Mouse (Mus musculus): ENCODE results near the gene Ubxn11. TPM values are rescaled to one million over a fixed set of nuclear protein-coding genes. Genes with fewer than 3 reads are reported as not detected.

Gene Ubxn11
- polyA plus RNA-seq (2014; fragmentation: Illumina TruSeq; extraction: RNeasy Lipid Tissue Mini Kit (QIAGEN cat#74804); ENCODE audit: low read depth, low replicate concordance): 17.0 TPM

DNA sequence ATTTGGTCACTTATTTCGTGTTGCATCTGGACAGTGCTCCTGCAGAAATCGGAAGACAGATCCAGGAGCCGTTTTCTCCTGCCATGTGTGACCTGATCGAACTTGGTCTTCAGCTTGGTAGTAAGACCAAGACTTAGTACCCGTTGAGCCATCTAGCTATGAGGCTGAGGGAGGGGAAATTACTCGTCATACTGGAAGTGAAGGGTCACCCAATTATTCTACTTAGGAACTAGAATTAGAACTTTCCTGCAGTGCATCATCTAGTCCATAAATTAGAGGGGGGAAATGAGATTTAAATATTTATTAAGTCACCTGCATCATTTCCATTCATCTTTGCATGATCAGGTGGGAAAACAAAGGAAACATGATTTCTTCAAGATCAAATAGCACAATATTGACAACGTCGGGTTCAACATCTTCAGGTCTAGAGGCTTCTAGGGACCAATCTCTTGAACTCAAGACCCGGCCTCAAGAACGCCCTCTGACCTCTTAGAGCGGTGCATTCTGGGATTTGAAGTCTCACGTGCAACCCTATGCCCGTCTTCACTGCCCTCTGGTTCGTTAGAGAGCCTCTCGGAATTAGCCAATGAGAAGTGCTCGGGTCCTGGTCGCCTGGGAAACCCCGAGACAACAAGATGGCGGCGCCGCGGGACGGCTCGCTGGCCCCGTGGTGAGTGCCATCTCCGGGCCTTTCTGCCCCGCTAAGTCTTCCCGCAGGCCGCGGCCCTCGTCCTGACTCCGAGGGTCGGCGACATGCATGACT, at the start of gene Ubxn11:
Gene Ubxn11, plus strand, starts transcription at position 592 of the 763 bp plus-strand sequence.

DNA sequence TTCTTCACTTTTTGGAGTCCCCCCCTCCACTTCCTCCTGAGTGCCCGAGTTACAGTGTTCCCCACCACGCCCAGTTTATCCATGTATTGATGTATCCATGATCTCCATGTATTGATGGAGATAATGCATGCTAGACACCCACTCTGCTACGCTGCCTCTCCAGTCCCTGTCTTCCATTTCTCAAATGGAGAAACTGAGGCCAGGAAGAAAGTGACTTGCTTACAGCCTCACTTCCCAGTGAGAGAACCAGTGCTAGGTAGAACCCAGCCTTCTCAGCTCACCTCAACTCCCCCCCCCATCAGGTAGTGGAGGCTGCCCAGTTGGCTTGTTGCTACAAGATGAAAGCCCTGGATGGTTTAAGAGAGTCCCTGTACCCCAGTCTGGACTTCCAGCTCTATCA, 48.8 kb upstream of the Ubxn11 start, which contains the start of gene Zfp683:
Gene Zfp683, plus strand, starts transcription at position 301 of the 400 bp plus-strand sequence.

DNA sequence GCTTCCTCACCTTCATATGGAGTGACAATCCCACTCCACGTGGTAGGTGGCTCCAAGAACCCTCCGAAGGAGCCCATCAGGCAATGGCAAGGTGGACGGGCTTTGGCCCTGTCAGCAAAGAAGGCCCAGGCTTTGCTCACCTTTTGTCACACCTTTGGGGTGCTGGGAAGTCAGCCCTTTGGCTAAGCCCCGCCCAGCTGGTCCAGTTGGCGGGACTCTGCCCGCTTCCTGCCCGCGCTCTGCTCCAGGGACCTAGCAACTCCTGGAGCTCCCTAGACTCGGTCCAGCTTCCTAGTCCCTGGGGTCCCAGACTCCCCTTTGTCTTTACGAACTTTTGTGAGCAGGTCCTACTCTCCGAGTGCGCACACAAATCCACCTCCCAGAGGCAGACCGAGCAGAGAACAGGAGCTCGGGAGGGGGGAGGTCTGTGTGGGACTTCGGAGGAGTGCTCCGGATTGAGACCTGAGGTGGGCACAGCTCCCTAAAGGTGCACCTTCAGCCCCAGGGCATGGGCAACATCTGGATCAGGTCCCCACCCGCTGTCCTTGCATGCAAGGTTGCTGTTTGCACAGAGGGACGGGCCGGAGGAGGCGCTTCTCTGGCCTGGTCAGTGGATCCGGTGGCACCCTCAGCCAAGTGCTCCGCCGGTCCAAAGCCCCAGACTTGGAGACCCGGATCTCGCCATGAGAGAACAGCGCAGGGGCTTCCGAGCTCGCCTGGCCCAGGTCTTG, 42.1 kb upstream of the Ubxn11 start, which contains the start of gene Crybg2:
Gene Crybg2, plus strand, starts transcription at position 681 of the 731 bp plus-strand sequence.

DNA sequence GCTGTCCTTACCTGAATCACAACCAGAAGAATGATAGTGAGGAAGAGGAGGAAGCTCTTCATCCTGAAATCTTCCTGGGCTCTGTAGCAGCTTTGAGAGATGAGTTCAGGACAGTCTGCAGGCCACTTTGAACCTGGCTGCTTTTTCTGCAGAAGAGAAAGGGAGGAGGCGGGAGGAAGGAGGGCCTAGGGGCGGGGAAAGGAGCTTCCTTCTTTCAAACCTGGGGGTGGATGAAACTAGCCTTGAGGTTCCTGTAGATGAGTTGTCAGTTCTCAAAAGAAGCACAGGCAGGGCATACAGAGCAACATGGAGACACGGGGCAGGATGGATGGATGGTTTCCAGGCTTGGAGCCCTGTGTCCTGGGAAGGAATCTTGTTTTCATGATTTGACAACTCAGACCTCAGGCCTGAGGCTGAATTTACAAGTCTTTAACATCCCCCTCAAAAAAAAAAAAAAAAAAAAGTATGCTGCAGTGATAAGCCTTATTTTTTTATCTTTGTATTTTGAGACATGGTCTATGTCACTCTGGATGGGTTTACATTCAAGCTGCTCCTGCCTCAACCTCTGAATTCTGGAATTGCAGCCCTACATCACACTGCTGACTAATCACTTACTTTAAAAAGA, 7.3 kb upstream of the Ubxn11 start, which contains the start of gene Cd52:
Gene Cd52, minus strand, starts transcription at position 160 of the 625 bp plus-strand sequence.

DNA sequence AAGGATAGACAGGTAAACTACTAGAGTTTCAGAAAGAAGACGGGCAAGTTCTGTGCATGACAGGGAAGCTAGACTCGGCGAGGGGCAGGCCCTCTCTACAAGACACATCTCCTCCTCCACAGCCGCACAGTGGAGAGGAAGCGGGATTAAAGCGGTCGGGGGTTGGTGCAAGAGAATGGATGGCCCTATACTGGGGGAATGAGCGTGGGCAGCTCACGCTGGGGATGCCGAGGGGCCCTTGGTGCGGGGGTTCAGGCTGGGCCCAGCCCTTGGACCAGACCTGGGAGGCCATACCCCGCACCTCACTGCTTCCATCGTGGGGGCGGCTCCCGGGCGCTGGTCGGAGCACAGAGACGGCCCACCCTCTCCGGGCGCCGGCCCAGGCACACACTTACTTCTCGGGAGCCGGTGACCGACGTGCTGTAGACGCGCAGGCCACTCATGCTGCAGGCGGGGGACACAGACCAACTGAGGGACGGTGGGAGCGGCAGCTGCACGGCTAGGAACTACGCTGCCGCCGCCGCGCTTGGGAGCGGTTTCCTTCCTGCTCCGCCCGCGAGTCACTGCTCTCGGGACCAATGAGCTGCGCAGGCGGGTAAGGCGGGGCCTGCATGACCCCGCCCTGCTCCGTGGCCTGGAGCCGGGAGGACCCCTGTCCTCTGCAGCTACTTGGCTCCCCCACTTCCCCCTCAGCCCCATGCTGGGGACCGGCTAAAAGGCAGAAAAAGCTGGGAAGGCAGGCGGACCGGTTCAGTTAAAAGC, 26.0 kb downstream of the Ubxn11 start, which contains the start of gene Sh3bgrl3:
Gene Sh3bgrl3, minus strand, starts transcription at position 569 of the 762 bp plus-strand sequence.

Other genes starting within 250 kb of the Ubxn11 start
- 4.0 TPM for gene Rps6ka1, start 214.8 kb upstream of the Ubxn11 start, polyA plus RNA-seq (2014; fragmentation: Illumina TruSeq; extraction: RNeasy Lipid Tissue Mini Kit (QIAGEN cat#74804); ENCODE audit: low read depth, low replicate concordance)
- 152 TPM for gene Hmgn2, start 133.9 kb upstream of the Ubxn11 start, polyA plus RNA-seq (2014; fragmentation: Illumina TruSeq; extraction: RNeasy Lipid Tissue Mini Kit (QIAGEN cat#74804); ENCODE audit: low read depth, low replicate concordance)
- gene Dhdds, start 101.7 kb upstream of the Ubxn11 start, polyA plus RNA-seq (2014; fragmentation: Illumina TruSeq; extraction: RNeasy Lipid Tissue Mini Kit (QIAGEN cat#74804); ENCODE audit: low read depth, low replicate concordance): 11.6 TPM
- 3.3 TPM for gene Lin28a, start 83.7 kb upstream of the Ubxn11 start, polyA plus RNA-seq (2014; fragmentation: Illumina TruSeq; extraction: RNeasy Lipid Tissue Mini Kit (QIAGEN cat#74804); ENCODE audit: low read depth, low replicate concordance)
- gene Zfp683, start 48.7 kb upstream of the Ubxn11 start, polyA plus RNA-seq (2014; fragmentation: Illumina TruSeq; extraction: RNeasy Lipid Tissue Mini Kit (QIAGEN cat#74804); ENCODE audit: low read depth, low replicate concordance): not detected
- 0.17 TPM for gene Crybg2, start 41.8 kb upstream of the Ubxn11 start, polyA plus RNA-seq (2014; fragmentation: Illumina TruSeq; extraction: RNeasy Lipid Tissue Mini Kit (QIAGEN cat#74804); ENCODE audit: low read depth, low replicate concordance)
- gene Cd52, start 7.5 kb upstream of the Ubxn11 start, polyA plus RNA-seq (2014; fragmentation: Illumina TruSeq; extraction: RNeasy Lipid Tissue Mini Kit (QIAGEN cat#74804); ENCODE audit: low read depth, low replicate concordance): 12.2 TPM
- gene Sh3bgrl3, start 26.2 kb downstream of the Ubxn11 start, polyA plus RNA-seq (2014; fragmentation: Illumina TruSeq; extraction: RNeasy Lipid Tissue Mini Kit (QIAGEN cat#74804); ENCODE audit: low read depth, low replicate concordance): 3.2 TPM
- gene Cep85, start 84.5 kb downstream of the Ubxn11 start, polyA plus RNA-seq (2014; fragmentation: Illumina TruSeq; extraction: RNeasy Lipid Tissue Mini Kit (QIAGEN cat#74804); ENCODE audit: low read depth, low replicate concordance): 53.0 TPM
- gene Gm7534, start 100.4 kb downstream of the Ubxn11 start, polyA plus RNA-seq (2014; fragmentation: Illumina TruSeq; extraction: RNeasy Lipid Tissue Mini Kit (QIAGEN cat#74804); ENCODE audit: low read depth, low replicate concordance): not detected
- 32.9 TPM for gene Catsper4, start 124.8 kb downstream of the Ubxn11 start, polyA plus RNA-seq (2014; fragmentation: Illumina TruSeq; extraction: RNeasy Lipid Tissue Mini Kit (QIAGEN cat#74804); ENCODE audit: low read depth, low replicate concordance)
- not detected for gene Cnksr1, start 135.8 kb downstream of the Ubxn11 start, polyA plus RNA-seq (2014; fragmentation: Illumina TruSeq; extraction: RNeasy Lipid Tissue Mini Kit (QIAGEN cat#74804); ENCODE audit: low read depth, low replicate concordance)
- gene E130218I03Rik, start 141.1 kb downstream of the Ubxn11 start, polyA plus RNA-seq (2014; fragmentation: Illumina TruSeq; extraction: RNeasy Lipid Tissue Mini Kit (QIAGEN cat#74804); ENCODE audit: low read depth, low replicate concordance): not detected
- gene Zfp593, start 143.0 kb downstream of the Ubxn11 start, polyA plus RNA-seq (2014; fragmentation: Illumina TruSeq; extraction: RNeasy Lipid Tissue Mini Kit (QIAGEN cat#74804); ENCODE audit: low read depth, low replicate concordance): 0.59 TPM
- gene Gm30191, start 144.4 kb downstream of the Ubxn11 start, polyA plus RNA-seq (2014; fragmentation: Illumina TruSeq; extraction: RNeasy Lipid Tissue Mini Kit (QIAGEN cat#74804); ENCODE audit: low read depth, low replicate concordance): not detected
- gene Grrp1, start 151.5 kb downstream of the Ubxn11 start, polyA plus RNA-seq (2014; fragmentation: Illumina TruSeq; extraction: RNeasy Lipid Tissue Mini Kit (QIAGEN cat#74804); ENCODE audit: low read depth, low replicate concordance): not detected
- 13.0 TPM for gene Pdik1l, start 185.3 kb downstream of the Ubxn11 start, polyA plus RNA-seq (2014; fragmentation: Illumina TruSeq; extraction: RNeasy Lipid Tissue Mini Kit (QIAGEN cat#74804); ENCODE audit: low read depth, low replicate concordance)
- gene Trim63, start 212.6 kb downstream of the Ubxn11 start, polyA plus RNA-seq (2014; fragmentation: Illumina TruSeq; extraction: RNeasy Lipid Tissue Mini Kit (QIAGEN cat#74804); ENCODE audit: low read depth, low replicate concordance): 0.77 TPM
- 14.4 TPM for gene Slc30a2, start 240.6 kb downstream of the Ubxn11 start, polyA plus RNA-seq (2014; fragmentation: Illumina TruSeq; extraction: RNeasy Lipid Tissue Mini Kit (QIAGEN cat#74804); ENCODE audit: low read depth, low replicate concordance)